Mouse (Mus musculus) hindbrain, embryonic 15.5 days (tissue): ENCODE results near the gene Pde11a. TPM values are rescaled to one million over a fixed set of nuclear protein-coding genes. Genes with fewer than 3 reads are reported as not detected.
A peak's percentile ranks its signal among the peaks of the same experiment; 100 is the strongest.

Experiments
- ATAC-seq: fragments of 200-750 bp; cut with Nextera tagmentation; 2 replicates; pipeline ENCODE4 v1.8.0; 2017; ENCODE audit warnings: low read depth, moderate number of reproducible peaks, moderate TSS enrichment; ENCODE audit not compliant: low FRiP score
- H3K27ac ChIP-seq: fragments of 300-500 bp; sonication (generic); replicated peaks from 2 replicates; pipeline ENCODE4 v1.5.1; 2015; ENCODE audit warnings: mild to moderate bottlenecking, inconsistent platforms
- H3K27me3 ChIP-seq: fragments of 300-500 bp; sonication (generic); 2 replicates; pipeline ENCODE4 v1.6.1; 2015; ENCODE audit warnings: control low read depth, inconsistent platforms
- H3K36me3 ChIP-seq: fragments of 300-500 bp; sonication (generic); 2 replicates; pipeline ENCODE4 v1.6.1; 2015; ENCODE audit warnings: control low read depth, inconsistent platforms
- H3K4me1 ChIP-seq: fragments of 300-500 bp; sonication (generic); replicated peaks from 2 replicates; pipeline ENCODE4 v1.6.1; 2015; ENCODE audit warnings: control low read depth, inconsistent platforms
- H3K4me2 ChIP-seq: fragments of 300-500 bp; sonication (generic); 2 replicates; pipeline ENCODE4 v1.6.1; 2015; ENCODE audit warnings: moderate library complexity, mild to moderate bottlenecking, inconsistent platforms
- H3K4me3 ChIP-seq: fragments of 300-500 bp; sonication (generic); 2 replicates; pipeline ENCODE4 v1.5.1; 2015; ENCODE audit warnings: mild to moderate bottlenecking, inconsistent platforms
- H3K9ac ChIP-seq: fragments of 300-500 bp; sonication (generic); 2 replicates; pipeline ENCODE4 v1.6.1; 2015; ENCODE audit warnings: inconsistent platforms
- H3K9me3 ChIP-seq: fragments of 300-500 bp; sonication (generic); 2 replicates; pipeline ENCODE4 v1.6.1; 2016; ENCODE audit warnings: control low read depth, inconsistent platforms
- WGBS: fragments of 180-500 bp; shearing (Covaris S2); methylation state at CpG from one replicate; pipeline ENCODE4 v1.1.7; 2015; 5-methylcytosine and 5-hydroxymethylcytosine counted together
- polyA plus RNA-seq: library from polyadenylated mRNA; unstranded; fragments of >200 nt; fragmentation: Nextera tagmentation; extraction: Ambion mirVana; gene quantifications from 2 replicates; pipeline ENCODE4 v1.2.1, GENCODE M21; 2015

Gene Pde11a
- polyA plus RNA-seq, 1 experiment from 2014 or later = 1.6 TPM

DNA sequence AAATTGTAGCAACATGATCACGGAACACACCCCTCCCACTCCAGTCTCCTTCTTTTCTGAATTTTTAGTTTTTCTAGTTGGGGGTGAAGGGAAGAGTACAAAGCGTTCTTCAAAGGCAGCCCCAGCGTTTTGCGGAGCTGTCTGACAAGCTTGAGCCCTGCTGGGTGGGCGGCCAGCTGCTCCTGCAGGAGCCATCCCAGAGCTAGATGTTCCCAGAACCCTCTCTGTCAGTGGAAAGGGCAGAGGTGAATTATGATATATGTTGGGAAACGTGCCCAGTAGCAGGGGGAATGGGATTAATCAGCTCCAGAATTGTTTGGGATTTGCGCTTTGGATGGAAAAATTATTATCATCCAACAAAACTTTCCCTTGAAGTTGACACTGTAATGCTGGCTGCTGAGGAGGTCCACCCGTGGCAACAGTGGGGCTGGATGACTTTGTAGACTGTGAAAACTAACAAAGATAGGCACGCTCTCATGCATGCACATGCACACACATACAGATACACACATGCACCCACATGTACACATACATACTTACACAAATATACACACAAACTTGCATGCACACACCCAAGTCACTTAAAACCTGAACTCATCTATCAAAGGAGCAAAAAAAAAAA, 238.7 kb downstream of the Pde11a start:
- ATAC-seq = no peak
- Histone ChIP-seq H3K4me2 (no peak overlapping the region), H3K9me3 (no peaks in the 10 kb centered on the region), H3K4me3 (no peak overlapping the region), H3K36me3 (no peaks in the 10 kb centered on the region), H3K4me1 (peaks cover 9% of the 10 kb centered on the region), H3K27ac (no peak overlapping the region), H3K27me3 (no peaks in the 10 kb centered on the region), H3K9ac (no peak overlapping the region)
- 59% methylated on average over 9 of the region's 9 CpGs for WGBS

DNA sequence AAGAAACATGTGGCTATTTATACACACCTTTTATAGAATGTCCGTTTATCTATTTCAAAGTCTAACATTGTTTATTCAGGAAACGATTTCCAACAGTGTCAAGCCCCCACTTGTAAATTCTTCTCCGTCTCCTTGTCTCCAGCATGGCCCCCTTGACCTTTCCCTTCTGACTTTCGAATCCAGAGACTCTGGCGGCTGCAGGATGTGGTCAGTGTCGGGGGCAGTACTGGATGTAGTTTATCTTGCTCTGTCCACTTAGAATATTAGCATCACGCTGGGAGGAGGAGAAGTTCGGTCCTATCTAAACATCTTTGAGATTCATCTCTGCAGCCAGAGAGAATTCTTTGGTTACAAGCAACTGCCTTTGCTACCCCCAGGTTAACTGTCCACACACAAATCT, 240.2 kb downstream of the Pde11a start:
- no peak overlapping the region for H3K4me3 ChIP-seq
- ATAC-seq = no peak
- H3K27ac ChIP-seq = no peak overlapping the region
- H3K36me3 ChIP-seq = no peaks in the 10 kb centered on the region
- no peak overlapping the region for H3K9ac ChIP-seq
- 36% methylated on average over 8 of the region's 8 CpGs for WGBS
- peaks cover 9% of the 10 kb centered on the region for H3K4me1 ChIP-seq
- H3K27me3 ChIP-seq = no peaks in the 10 kb centered on the region
- H3K4me2 ChIP-seq = no peak overlapping the region
- no peaks in the 10 kb centered on the region for H3K9me3 ChIP-seq

GRCm38 (mm10) chr2:76097847-76098246, 240.7 kb downstream of the Pde11a start:
- no peaks in the 10 kb centered on the region for H3K27me3 ChIP-seq
- H3K36me3 ChIP-seq = no peaks in the 10 kb centered on the region
- no peak overlapping the region for H3K4me2 ChIP-seq
- H3K4me1 ChIP-seq = peaks cover 9% of the 10 kb centered on the region
- H3K9me3 ChIP-seq = no peaks in the 10 kb centered on the region
- no peak for ATAC-seq
- no peak overlapping the region for H3K27ac ChIP-seq
- no peak overlapping the region for H3K4me3 ChIP-seq
- 69% methylated on average over 7 of the region's 7 CpGs for WGBS
- H3K9ac ChIP-seq = no peak overlapping the region

DNA sequence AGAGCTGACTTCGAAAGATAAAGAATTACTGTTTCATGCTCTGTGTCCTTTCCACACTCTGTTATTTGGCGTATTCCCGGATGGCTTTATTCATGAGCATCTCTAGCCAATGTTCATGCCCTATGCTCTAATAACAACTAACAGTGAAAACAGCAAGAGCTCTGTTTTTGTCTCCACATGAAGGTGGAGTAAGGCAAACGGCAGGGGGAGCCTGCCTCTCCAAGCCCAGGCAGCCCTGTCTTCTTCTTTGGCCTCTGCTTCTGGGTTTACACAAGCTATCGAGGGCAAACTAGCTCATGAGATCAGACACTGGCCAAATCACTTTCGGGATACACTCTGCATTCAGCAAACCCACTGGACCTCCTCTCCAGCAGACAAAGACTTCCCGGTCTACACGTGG, 241.3 kb downstream of the Pde11a start:
- H3K9ac ChIP-seq = no peak overlapping the region
- H3K9me3 ChIP-seq = no peaks in the 10 kb centered on the region
- H3K4me1 ChIP-seq = peaks cover 9% of the 10 kb centered on the region
- H3K27ac ChIP-seq = no peak overlapping the region
- ATAC-seq = no peak
- no peaks in the 10 kb centered on the region for H3K36me3 ChIP-seq
- no peak overlapping the region for H3K4me3 ChIP-seq
- H3K27me3 ChIP-seq = no peaks in the 10 kb centered on the region
- WGBS = 75% methylated on average over 8 of the region's 8 CpGs
- H3K4me2 ChIP-seq = no peak overlapping the region

GRCm38 (mm10) chr2:76095861-76096260, 242.7 kb downstream of the Pde11a start:
- Histone ChIP-seq H3K4me1 (peaks cover 4% of the 10 kb centered on the region; the same call in 1 of the 2 replicates), H3K36me3 (no peaks in the 10 kb centered on the region), H3K4me2 (no peak overlapping the region), H3K27me3 (no peaks in the 10 kb centered on the region), H3K4me3 (no peak overlapping the region), H3K9ac (no peak overlapping the region), H3K9me3 (no peaks in the 10 kb centered on the region), H3K27ac (no peak overlapping the region)
- WGBS = 95% methylated on average over 5 of the region's 5 CpGs
- ATAC-seq = no peak

- no peak for ATAC-seq
- Histone ChIP-seq H3K36me3 (no peaks in the 10 kb centered on the region), H3K9ac (no peak overlapping the region), H3K27ac (no peak overlapping the region), H3K27me3 (no peaks in the 10 kb centered on the region), H3K4me2 (no peak overlapping the region), H3K4me1 (0 out of 2 replicates have a peak, but pooled peaks cover 3% of the 10 kb centered on the region), H3K4me3 (no peak overlapping the region), H3K9me3 (no peaks in the 10 kb centered on the region)
Measured at GRCm38 (mm10) chr2:76090506-76090905, 248.1 kb downstream of the Pde11a start.

- 82% methylated on average over 4 of the region's 4 CpGs for whole genome bisulfite sequencing
- Histone ChIP-seq H3K4me1 (0 out of 2 replicates have a peak, but pooled peaks cover 3% of the 10 kb centered on the region), H3K9ac (no peak overlapping the region), H3K36me3 (no peaks in the 10 kb centered on the region), H3K4me3 (no peak overlapping the region), H3K9me3 (no peaks in the 10 kb centered on the region), H3K27me3 (no peaks in the 10 kb centered on the region), H3K27ac (no peak overlapping the region), H3K4me2 (no peak overlapping the region)
- no peak for ATAC-seq
Measured at GRCm38 (mm10) chr2:76088844-76089243, 249.7 kb downstream of the Pde11a start.

- Histone ChIP-seq H3K4me3 (no peak overlapping the region), H3K9ac (no peak overlapping the region), H3K27me3 (no peaks in the 10 kb centered on the region), H3K9me3 (no peaks in the 10 kb centered on the region), H3K4me2 (no peak overlapping the region), H3K36me3 (no peaks in the 10 kb centered on the region), H3K27ac (no peak overlapping the region), H3K4me1 (0 out of 2 replicates have a peak, but pooled peaks cover 3% of the 10 kb centered on the region)
- 62% methylated on average over 5 of the region's 5 CpGs for WGBS
- no peak for ATAC-seq
Measured at GRCm38 (mm10) chr2:76088413-76088812, 250.2 kb downstream of the Pde11a start.

DNA sequence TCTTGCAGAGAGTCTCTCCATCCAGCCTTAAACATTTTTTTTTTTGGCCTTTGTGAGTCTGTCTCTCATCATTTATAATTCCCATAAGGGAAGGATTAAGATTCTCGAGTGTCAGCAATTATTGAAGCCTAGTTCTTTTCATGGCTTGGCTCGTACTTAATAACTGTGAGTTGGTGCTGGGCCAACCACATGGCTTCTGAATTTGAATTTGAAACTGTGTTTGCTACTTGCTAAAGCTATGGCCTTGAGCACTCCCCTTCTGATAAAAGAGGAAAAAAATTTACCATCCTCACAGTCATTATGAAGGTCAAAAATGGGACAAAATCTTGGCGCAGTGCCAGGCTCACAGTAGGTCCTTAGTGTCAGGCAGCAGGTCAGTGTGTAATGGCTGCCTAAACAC, 251.4 kb downstream of the Pde11a start:
- Histone ChIP-seq H3K4me3 (no peak overlapping the region), H3K9ac (no peak overlapping the region), H3K4me1 (0 out of 2 replicates have a peak, but pooled peaks cover 3% of the 10 kb centered on the region), H3K27ac (0 out of 2 replicates have a peak overlapping the region, but pooled peaks have one; percentile 7), H3K27me3 (no peaks in the 10 kb centered on the region), H3K9me3 (no peaks in the 10 kb centered on the region), H3K36me3 (no peaks in the 10 kb centered on the region), H3K4me2 (no peak overlapping the region)
- ATAC-seq = no peak
- WGBS = 44% methylated on average over 3 of the region's 3 CpGs

DNA sequence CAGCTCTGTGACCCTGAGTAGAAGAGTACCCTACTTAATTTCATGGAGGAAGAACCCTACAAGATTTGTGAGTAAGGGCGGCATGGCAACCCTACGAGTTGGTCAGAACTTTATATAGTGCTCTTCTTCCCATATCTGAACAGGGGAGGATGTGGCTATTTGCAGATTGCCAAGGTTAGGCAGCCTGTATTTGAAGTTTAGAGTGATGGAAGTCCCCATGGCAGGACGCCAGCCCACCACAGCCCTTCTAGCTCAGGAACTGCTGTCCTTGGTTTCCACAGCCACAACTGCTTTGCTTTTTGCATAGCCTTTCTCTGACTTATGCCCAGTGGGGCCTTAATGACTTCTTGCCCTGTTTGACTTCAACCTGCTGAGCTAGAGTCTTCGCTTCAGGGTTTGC, 253.6 kb downstream of the Pde11a start:
- no peak overlapping the region for H3K4me2 ChIP-seq
- 89% methylated on average over 4 of the region's 4 CpGs for WGBS
- H3K4me3 ChIP-seq = no peak overlapping the region
- H3K9me3 ChIP-seq = no peaks in the 10 kb centered on the region
- ATAC-seq = no peak
- no peak overlapping the region for H3K27ac ChIP-seq
- H3K27me3 ChIP-seq = no peaks in the 10 kb centered on the region
- H3K9ac ChIP-seq = no peak overlapping the region
- H3K4me1 ChIP-seq = 0 out of 2 replicates have a peak, but pooled peaks cover 3% of the 10 kb centered on the region
- H3K36me3 ChIP-seq = no peaks in the 10 kb centered on the region

DNA sequence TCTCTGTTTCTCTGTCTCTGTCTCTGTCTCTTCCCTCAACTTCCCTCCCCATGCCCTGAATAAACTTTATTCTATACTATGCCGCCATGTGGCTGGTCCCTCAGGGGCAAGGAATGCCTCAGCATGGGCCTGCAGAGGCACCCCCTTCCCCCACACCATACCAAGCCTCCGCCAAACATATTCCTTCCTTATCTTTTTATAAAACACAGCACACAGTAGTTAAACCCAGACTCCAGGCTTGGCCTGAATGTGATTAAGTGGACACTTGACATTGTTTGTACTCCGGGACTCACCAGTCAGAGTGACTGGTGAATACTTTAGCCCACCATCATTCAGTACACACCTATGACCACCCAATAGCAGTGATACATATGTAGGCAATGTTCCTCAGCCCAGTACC, 254.7 kb downstream of the Pde11a start:
- no peak overlapping the region for H3K4me3 ChIP-seq
- 0 out of 2 replicates have a peak, but pooled peaks cover 3% of the 10 kb centered on the region for H3K4me1 ChIP-seq
- H3K27me3 ChIP-seq = no peaks in the 10 kb centered on the region
- no peak for ATAC-seq
- no peaks in the 10 kb centered on the region for H3K36me3 ChIP-seq
- 88% methylated on average over 3 of the region's 3 CpGs for WGBS
- H3K27ac ChIP-seq = no peak overlapping the region
- no peak overlapping the region for H3K4me2 ChIP-seq
- H3K9ac ChIP-seq = no peak overlapping the region
- H3K9me3 ChIP-seq = no peaks in the 10 kb centered on the region

- no peak overlapping the region for H3K27ac ChIP-seq
- no peak overlapping the region for H3K4me3 ChIP-seq
- H3K36me3 ChIP-seq = no peaks in the 10 kb centered on the region
- no peak for ATAC-seq
- H3K4me2 ChIP-seq = no peak overlapping the region
- WGBS = 90% methylated on average over 2 of the region's 2 CpGs
- H3K4me1 ChIP-seq = 0 out of 2 replicates have a peak, but pooled peaks cover under 1% of the 10 kb centered on the region
- H3K9ac ChIP-seq = no peak overlapping the region
- H3K27me3 ChIP-seq = no peaks in the 10 kb centered on the region
- H3K9me3 ChIP-seq = no peaks in the 10 kb centered on the region
Measured at GRCm38 (mm10) chr2:76083396-76083795, 255.2 kb downstream of the Pde11a start.

GRCm38 (mm10) chr2:76081991-76082390, 256.6 kb downstream of the Pde11a start:
- no peak overlapping the region for H3K27ac ChIP-seq
- 87% methylated on average over 5 of the region's 5 CpGs for WGBS
- H3K4me2 ChIP-seq = no peak overlapping the region
- no peaks in the 10 kb centered on the region for H3K36me3 ChIP-seq
- no peaks in the 10 kb centered on the region for H3K4me1 ChIP-seq
- no peak for ATAC-seq
- H3K27me3 ChIP-seq = no peaks in the 10 kb centered on the region
- no peak overlapping the region for H3K9ac ChIP-seq
- H3K4me3 ChIP-seq = no peak overlapping the region
- H3K9me3 ChIP-seq = no peaks in the 10 kb centered on the region
